Mouse (Mus musculus) c-Kit-positive CD71-negative TER-119-negative erythroid progenitor cells, embryonic 14.5 days (primary cell): ENCODE measurements at regions not wholly inside any gene's neighbourhood (a gene's known extent, or its start where the extent isn't known, plus 50 kb on each side); places are given as distances from the start of the nearest gene placed in this dataset.

Experiments
- DNase-seq: peaks from one replicate; pipeline ENCODE4 v3.0.0-alpha.2; 2013; ENCODE audit warnings: low read depth

DNA sequence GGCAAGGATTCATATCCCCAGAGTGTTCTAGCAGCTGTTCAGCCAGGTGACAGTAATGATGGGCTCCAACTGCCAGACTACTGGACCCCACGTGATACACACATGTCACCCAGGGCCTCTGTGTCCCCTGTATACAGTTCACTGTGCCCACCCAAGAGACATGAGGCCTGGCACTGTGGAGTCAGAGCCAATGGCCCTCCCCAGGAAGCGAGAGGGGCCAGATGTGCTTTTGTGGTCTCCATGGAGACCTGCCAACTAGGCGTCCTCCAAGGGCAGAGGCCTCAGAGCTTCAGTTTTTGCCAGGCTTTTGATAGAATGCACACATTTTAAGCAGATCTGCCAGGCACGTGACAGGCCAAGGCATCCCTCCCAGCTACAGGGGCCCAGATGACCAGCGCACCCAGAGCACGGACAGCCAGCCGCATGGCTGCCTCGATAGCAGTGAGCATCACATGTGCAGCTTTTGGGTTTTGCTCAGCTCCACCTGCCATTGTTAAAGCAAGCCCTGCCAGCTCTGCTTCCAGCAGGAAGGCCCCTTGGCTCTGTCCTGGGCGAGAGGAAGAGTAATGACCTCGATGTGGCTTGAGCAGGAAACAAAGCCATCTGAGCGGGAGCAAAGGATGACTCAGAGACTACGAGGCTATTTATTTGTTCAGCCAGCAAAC lies 198.1 kb upstream of the Sulf2 start:
- no peak for DNase-seq

DNA sequence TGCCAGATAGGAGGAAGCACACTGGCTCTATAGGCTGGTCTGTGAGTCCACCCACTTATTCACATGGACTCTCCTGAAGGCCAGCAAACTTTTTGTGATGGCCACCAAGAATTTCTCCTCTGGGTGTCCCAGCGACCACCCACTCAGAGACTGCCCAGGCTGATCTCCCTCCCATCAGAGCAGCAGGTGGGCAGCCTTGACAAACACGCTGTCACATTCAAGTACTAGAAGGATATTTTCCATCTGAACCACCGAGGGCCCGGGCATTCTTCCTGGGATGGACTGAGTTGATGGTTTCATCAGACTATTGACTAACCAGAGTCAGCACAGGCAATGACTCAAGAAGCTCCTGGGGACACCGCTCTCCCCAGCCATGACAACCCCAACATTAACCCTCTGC lies 196.5 kb upstream of the Sulf2 start:
- DNase-seq = no peak

DNA sequence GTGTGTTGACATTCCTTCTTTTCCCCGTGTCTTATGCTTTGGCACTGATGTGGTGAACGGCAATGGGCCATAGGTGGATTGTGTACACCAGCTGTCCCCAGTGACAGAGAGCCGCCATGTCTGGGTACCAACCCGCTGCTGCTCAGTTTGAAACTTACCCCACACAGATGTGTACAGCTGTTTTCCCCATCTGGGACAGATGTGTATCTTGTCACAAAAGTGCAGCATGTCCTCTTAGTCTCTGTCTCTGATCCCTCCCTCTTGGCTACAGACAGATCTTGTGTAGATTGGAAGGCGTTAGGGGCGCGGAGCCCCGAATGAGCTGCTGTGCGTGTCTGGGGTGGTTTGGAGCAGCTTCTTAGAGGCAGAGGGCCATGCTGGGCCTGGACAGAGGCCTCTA lies 196.1 kb upstream of the Sulf2 start:
- DNase-seq = no peak

DNA sequence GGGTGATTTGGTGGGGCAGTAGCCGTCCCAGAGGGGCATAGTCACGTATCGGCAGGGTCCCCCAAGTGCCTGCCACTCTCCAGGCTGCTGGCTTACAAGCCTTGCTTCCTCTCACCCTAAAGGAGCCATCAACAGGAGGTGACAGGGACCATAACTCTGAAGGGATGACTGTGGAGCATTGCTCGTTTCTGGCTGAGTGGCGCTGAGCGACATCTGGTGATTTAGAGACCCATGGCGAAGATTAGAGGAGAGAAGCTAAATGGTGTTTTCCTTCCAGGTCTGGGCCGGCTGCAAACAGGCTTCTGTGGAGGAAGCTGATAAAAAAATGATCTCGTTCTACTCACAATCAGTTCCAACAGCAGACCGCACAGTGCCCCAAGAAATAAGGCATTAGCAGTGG lies 193.2 kb upstream of the Sulf2 start:
- no peak for DNase-seq

DNA sequence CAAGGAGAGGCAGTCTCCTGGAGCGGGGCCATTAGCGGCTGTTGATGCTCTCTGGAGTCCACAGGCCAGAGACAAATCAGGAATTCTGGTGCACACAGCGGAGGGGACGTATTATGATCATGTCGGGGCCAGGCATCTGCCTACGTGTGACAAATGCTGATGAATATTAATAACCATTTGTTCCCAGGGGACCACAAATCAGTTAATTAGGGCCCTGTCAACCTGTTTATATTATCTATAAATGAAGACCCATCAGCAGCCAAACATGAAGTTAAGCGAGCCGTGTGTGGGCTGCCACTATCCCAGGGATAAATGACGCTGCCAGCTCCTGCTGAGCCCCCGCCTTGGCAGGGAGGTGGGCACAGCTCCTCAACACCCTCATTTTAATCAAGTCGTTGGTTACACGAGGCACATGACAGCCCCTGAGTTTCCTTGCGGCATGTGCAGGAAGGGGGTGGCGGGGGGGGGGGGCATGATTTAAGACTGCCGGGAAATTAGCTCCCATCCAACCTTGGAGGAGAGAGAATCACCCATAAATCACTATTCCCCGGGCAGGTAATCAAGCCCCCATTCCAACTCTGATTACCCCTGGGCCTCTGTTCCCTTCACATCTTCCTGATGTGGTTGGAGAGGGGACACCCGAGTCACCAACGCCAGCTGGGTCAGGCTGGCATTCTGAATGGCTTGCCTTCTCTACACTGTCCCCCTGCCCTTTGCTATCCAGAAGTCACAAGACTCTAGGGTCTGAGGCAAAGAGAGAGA lies 191.1 kb upstream of the Sulf2 start:
- DNase-seq = no peak

DNA sequence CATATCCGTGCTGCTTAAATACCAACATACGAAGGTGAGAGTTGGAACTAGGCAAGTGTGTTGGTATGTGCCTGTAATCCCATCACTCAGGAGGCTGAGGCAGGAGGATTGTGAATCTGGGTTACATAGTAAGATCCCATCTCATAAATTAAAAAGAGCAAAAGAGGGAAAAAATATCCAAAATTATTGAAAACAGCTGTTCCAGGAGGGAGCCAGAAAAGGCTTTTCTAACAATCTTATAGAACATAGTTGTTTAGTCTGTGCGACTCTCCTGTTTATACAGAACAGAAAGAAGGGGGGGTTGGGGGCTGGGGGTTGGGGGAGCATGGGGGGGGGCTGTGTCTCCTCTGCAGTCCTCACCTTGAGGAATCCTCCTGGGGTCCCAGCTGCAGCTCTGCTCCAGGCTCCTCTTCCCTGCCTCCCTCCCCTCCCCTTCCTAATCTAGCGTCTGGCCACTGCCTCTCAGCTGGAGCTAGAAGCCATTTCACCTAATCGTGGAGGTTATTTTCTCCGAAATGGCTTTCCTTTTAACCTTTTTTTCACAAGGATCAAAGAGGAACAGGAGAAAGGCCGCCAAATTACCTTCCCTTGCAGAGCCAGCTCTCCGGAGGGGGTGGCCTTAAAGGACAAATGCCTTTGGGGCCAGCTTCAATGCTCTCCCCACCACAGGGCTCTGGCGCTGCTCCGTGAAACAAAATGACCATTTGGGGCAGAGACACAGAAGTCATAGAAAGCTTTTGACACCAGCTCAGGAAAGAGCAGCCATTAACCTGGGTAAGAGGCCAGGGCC lies 188.3 kb upstream of the Sulf2 start:
- no peak for DNase-seq

DNA sequence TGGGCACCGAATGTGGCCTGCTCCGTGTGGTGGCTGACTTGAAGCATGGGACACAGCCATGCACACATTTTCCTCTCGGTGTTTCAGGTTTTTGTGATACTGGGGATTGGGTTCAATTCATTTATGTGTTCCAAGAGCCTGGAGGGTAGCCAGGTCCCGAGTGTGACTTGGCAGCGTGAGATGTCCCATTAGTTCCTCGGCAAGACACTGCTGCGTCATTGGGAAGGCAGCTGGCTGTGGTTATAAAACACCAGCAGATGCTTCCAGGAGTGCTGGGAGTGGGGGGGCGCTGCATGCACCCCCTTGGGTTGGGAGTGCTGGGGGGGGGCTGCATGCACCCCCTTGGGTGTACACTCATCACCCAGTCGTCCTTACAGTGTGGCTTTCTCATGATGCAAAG lies 186.9 kb upstream of the Sulf2 start:
- DNase-seq = no peak

DNA sequence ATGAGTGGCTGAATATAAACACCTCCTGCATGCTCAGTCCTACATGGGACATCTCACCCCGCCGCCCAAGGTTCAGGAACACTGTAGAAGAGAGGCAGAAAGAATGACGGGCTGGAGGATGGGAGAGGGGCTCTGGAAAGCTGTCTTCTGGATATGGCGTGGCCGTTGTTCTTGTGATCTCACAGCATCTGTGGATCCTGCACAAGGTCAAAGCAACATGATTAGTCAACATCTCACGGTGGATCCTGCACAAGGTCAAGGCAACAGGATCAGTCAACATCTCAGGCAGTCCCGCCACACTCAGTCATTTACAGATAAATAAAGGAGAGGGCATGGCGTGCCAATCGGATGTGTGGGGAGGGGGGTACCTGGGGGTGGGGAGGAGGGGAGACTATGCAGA lies 184.7 kb upstream of the Sulf2 start:
- DNase-seq = no peak

DNA sequence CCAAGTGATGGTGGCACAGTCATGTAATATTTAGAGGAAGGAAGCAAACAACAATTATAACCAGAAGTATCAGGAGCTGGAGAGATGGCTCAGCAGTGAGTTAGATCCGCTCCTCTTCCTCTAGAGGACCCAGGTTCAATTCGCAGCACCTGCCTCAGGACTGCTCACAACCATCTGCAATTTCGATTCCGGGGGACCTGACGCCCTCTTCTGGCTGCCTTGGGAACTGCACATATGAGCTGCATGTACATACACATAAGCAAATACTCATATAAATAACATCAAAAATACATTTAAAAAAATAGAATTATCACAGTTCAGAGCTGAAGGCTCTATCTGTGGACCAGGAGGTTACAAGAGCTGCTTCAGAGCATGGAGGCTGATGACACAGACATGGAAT lies 184.0 kb upstream of the Sulf2 start:
- no peak for DNase-seq

DNA sequence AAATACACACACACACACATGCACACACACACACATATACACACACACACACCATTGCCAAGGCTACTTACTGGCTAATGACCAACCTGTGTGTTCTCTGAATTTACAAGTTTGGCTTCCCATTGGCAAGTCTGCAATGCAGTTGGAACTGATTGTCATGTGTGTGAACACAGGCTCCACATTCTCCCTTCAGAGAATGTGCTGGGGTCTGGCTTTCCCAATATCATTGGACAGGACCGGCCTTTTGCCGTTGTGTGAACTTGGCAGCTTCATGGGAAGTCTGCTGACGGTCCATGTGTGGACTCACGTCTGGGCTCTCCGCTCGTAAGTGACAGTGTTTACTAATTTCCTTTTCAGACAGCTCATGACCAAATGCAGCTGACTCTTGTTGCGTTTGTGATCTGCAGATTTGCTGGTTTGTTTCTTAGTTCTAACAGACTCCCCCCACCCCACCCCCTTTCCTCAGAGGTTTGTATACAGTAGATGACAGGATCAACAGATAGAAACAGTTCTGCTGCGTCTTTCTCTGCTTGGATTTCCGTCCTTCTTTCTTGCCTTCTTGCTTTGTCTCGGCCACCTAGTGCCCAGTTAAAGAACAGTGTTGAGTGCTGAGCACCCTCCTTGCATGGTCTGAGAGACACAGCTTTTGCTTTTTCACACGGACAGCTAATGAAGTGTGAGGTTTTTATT lies 183.1 kb upstream of the Sulf2 start:
- DNase-seq = no peak

DNA sequence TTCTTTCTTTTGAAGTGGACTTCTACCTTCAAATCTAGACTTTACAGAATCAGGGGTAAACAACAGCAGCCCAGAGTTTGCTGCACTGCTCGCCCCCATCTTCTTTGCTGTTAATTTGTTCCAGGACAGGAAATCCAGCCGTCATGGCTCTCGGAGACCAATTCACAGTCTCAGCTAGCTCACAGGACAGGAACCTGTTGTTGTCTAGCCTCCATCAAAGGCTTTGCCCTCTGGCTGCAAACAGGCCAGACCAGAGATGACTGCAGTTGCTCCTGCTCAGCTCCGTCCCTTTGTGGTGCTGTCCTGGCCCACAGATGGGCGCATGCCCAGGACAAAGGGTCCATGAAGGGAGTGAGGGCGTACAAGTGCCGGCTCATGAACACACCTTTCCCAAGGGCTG lies 182.2 kb upstream of the Sulf2 start:
- DNase-seq = no peak

DNA sequence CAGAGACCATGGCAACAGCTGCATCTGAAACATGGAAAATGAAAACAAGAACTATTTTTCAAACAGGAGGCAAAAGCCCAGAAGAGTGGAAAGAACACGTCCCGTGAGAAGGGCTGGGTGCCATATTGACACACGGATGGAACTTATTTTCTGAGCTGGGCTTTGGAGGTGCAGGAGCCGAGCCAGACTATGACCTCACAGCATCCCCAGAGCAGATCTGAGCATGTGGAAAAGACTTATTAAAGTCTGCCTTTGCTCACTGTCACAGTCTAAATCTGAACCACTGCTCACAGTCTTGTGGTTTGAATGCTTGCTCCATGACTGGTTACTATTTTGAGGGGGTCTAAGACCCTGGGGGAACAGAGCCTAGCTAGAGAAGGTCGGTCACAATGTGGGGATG lies 180.2 kb upstream of the Sulf2 start:
- no peak for DNase-seq

DNA sequence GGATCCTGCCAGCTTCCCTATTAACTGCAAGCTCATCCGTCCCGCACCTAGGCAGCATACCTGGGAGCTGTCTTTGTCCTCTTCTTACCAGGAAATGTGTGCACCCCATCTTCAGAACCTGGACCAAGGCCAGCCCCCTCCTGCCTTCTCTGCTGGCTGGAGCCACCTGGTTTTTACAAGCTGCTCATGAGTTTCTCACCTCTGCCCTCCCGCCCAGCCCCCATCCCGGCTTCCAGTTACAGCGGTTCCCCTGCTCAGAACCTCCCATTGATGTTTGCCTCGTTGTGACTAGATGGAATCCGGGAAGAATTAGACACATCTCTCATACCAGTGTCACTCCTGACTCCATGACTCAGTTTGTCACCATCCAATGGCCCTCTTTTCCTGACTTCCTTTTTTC lies 179.1 kb upstream of the Sulf2 start:
- DNase-seq = no peak

DNA sequence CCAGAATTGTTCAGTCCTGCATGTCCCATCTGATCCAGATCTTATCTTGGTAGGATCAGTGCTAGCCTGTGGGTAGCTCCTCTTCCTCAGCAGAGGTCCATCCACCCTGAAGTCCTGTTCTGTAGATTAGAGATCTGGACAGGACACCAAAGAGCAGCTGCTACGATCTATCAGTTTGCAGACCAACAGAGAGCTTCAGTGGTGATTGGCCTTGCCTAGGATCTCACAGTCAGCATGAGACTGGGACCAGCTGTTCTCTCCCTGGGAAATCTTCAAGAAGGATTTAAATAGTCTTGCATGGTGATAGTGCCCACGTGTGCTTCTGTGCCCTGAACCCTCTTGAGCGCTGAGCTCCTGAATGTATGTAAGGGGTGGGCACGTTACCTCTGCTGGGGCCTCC lies 178.4 kb upstream of the Sulf2 start:
- DNase-seq = no peak

DNA sequence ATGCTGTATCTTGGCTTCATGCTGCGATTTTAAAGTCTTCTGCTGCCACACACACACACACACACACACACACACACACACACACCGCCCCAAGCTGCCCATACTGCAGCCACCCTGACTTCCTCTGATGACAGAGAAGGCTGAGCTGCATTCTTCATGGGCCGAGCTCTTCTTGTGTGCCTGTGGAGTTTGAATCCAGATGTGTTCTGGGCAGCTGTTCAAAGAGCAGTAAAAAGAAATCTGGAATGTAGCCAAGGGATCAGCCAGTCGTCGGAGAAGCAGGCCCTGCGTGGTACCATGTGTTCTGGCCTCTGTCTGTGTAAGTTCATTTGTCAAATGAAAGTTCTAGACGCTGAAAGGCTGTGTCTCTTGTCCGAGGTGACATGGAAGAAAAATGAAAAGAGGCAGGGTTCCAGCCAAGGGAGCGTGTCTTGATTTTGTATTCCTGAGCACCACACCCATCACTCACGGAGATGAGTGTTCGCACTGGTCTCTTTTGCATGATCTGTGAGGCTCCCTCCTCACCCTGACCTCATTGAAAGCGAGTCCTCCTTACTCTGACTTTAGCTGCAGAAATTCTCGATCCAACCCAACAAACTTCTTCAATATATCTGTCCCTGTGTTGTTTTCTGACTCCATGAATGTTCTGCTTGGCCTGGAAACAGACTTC lies 177.4 kb upstream of the Sulf2 start:
- no peak for DNase-seq

DNA sequence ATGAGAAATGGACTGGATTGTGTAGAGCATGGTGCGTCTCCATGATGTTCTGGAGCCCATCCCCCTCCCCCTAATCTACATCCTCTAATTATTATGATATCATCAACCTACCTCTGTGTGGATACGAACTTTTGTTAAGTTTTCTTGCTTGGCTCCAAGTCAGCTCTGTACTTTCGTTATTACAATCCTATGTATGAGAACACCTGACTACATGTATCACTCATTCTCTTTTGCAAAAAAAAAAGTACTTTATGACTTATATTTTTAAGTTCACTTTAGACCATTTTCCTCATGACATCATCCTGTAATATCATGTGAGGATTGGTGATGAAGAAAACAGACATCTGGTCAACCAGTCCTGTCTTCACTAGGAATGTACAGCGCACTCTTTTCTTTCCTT lies 175.7 kb upstream of the Sulf2 start:
- DNase-seq = no peak

DNA sequence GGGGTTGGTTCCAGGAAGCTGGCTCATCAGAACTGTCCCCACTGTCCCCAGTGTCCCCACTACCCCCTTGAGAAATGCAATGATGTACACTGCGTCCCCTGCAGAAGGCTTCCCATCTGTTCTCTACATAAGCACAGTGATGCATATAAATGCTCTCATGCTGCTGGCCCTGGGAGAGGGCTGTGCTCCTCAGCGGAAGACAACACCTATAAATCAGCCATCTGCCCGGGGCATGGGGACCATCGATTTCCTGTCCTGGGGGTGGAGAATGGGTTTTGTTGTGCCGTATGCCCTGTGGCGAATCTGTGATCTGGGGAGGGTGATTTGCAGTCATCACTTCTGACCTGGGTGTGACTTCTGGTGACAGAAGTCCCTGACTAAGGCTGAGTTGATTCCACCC lies 174.9 kb upstream of the Sulf2 start:
- no peak for DNase-seq

DNA sequence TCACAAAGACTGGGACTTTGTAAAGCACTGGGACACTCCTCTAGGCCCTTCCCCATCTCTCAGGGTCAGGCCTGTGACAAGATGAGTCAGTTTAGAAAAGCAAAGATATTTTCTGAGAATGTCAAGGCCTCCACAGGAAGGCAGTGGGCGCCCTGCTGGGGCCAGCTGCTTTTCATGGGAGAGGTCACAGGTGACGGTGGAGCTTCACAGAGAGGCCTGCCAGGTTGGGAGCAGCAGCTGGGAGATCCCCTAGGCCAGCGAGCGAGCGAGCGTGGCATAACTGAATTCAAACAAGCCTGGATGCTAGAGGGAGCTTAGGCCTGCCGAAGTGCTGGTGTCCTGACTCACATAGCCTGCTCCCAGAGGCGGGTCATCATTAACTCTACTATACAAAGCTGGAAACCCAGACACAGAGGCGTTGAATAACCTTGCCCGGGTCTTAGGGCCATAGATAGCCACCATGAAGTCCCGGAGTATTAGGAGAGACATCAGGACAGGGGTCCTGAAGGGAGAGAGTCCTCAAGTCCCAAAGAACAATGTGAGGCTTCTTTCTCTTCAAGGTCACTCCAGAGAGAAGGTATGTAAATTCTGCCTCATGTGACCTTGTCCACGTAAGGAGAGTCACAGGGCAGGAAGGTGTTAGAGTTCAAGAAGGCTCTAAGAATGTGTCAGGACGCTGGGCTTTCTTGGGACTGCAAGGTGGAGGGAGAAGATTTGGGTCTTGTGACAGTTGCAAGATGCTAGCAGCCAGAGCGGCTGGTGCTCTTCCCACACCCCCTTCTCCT lies 174.3 kb upstream of the Sulf2 start:
- no peak for DNase-seq

DNA sequence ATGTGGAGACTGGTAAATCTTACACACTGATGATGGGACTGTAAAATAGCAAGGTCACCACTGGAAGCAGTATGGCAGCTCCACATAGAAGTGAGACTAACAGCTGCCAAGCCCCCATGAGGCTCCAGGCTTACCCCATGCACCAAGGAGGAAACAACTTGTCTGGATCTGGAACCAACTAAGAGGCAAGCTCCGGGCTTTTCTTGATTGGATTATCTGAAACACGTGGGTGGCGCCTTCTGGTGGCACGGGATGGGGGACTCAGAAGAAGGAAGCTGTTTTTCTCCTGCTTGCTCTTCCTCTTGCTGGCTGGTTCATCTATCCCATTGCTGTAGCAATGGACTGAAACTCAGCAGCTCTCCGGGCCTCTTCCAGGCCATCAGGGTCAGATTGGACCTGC lies 171.5 kb upstream of the Sulf2 start:
- no peak for DNase-seq

DNA sequence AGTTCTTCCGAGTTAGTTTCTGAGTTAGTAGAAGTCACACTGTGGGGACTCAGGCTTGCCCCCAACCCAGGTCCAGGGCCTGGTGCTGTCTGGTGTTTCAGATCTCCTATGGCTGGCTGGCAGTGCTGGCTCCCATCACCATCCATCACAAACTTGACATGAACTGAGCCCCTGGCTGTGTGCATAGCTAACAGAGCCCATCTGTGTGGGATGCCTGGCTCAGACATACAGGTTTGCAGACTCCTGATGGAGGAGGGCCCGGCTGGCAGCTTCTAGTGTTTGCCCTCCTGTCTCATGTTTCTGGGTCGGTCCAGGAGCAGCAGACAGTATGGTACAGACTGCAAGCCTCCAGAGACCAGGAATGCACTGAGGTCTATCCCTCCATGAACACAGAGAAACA lies 169.5 kb upstream of the Sulf2 start:
- no peak for DNase-seq

DNA sequence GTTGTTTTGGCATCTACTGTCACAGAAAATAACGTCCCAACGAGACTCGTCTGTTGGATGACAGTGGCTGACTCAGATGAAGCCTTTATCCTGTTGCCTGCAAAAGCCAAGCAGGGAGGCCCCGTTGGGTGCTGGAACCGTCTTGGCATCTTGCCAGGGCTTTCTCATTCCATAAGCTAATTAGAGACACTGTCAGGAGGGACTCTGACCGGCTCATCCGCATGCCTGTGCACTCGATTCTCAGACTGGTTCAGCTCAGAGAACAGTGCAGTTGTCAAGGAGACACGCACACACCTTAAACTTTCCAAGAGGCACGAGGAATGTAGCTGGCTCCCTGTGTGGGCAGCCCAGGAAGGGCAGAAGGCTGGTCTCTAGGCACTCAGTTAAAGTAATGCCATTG lies 169.0 kb upstream of the Sulf2 start:
- no peak for DNase-seq
